Mouse (Mus musculus): Measurements from ENCODE around the gene Cluh. TPM values are rescaled to one million over a fixed set of nuclear protein-coding genes. Genes with fewer than 3 reads are reported as not detected.

Cluh gene
- polyA plus RNA-seq, 1 experiment, result 82.6 TPM

GRCm38 (mm10) chr11:74634490-74635275 is 14.6 kb upstream of the Cluh start:
- TF ChIP-seq GATA1 (IDR thresholded peaks at IDR 0.05; ENCODE audit: low read length), result no peak

GRCm38 (mm10) chr11:74637486-74637885 is 11.8 kb upstream of the Cluh start:
- TF ChIP-seq GATA1 (IDR thresholded peaks at IDR 0.05; ENCODE audit: low read length), result no peak

GRCm38 (mm10) chr11:74637971-74638790 is 11.1 kb upstream of the Cluh start:
- TF ChIP-seq GATA1 (IDR thresholded peaks at IDR 0.05; ENCODE audit: low read length), result no peak

GRCm38 (mm10) chr11:74638791-74639411 is 10.4 kb upstream of the Cluh start:
- no peak for TF ChIP-seq GATA1 (IDR thresholded peaks at IDR 0.05; ENCODE audit: low read length)

GRCm38 (mm10) chr11:74639628-74640027 is 9.7 kb upstream of the Cluh start:
- TF ChIP-seq GATA1 (IDR thresholded peaks at IDR 0.05; ENCODE audit: low read length), result no peak

GRCm38 (mm10) chr11:74647966-74648365 is 1.3 kb upstream of the Cluh start:
- no peak for TF ChIP-seq GATA1 (IDR thresholded peaks at IDR 0.05; ENCODE audit: low read length)

GRCm38 (mm10) chr11:74648676-74649075 is 619 bp upstream of the Cluh start:
- no peak for TF ChIP-seq GATA1 (IDR thresholded peaks at IDR 0.05; ENCODE audit: low read length)

- TF ChIP-seq GATA1 (IDR thresholded peaks at IDR 0.05; ENCODE audit: low read length), result no peak
These were observed 604 bp downstream of the Cluh start for GRCm38 (mm10) chr11:74649647-74650551.

GRCm38 (mm10) chr11:74650576-74651100 is 1.3 kb downstream of the Cluh start:
- no peak for TF ChIP-seq GATA1 (IDR thresholded peaks at IDR 0.05; ENCODE audit: low read length)

- no peak for TF ChIP-seq GATA1 (IDR thresholded peaks at IDR 0.05; ENCODE audit: low read length)
These were observed 3.5 kb downstream of the Cluh start for GRCm38 (mm10) chr11:74652791-74653191.

GRCm38 (mm10) chr11:74653385-74653784 is 4.1 kb downstream of the Cluh start:
- TF ChIP-seq GATA1 (IDR thresholded peaks at IDR 0.05; ENCODE audit: low read length), result no peak

GRCm38 (mm10) chr11:74655941-74656340 is 6.6 kb downstream of the Cluh start:
- no peak for TF ChIP-seq GATA1 (IDR thresholded peaks at IDR 0.05; ENCODE audit: low read length)

GRCm38 (mm10) chr11:74660336-74660735 is 11.0 kb downstream of the Cluh start:
- TF ChIP-seq GATA1 (IDR thresholded peaks at IDR 0.05; ENCODE audit: low read length), result no peak

- TF ChIP-seq GATA1 (IDR thresholded peaks at IDR 0.05; ENCODE audit: low read length), result no peak
These were observed 12.3 kb downstream of the Cluh start for GRCm38 (mm10) chr11:74661641-74662040.

GRCm38 (mm10) chr11:74662221-74662620 is 12.9 kb downstream of the Cluh start:
- no peak for TF ChIP-seq GATA1 (IDR thresholded peaks at IDR 0.05; ENCODE audit: low read length)
